Mouse (Mus musculus): Measurements from ENCODE around the gene Inpp4a. TPM values are rescaled to one million over a fixed set of nuclear protein-coding genes. Genes with fewer than 3 reads are reported as not detected.
A peak's percentile ranks its signal among the peaks of the same experiment; 100 is the strongest.

Inpp4a gene
- total and polyA plus RNA-seq, 3 experiments, result 1.5 to 7.0 (median 4.0) TPM

- TF ChIP-seq KAT2A (IDR thresholded peaks at IDR 0.05; ENCODE audit: insufficient replicate concordance, low read length), result 0 out of 2 replicates have a peak, but pooled peaks have one; percentile 14
- no peak for TF ChIP-seq SMC3 (IDR thresholded peaks at IDR 0.05; ENCODE audit: low read depth, low read length)
- no peak for TF ChIP-seq JUND (conservative IDR thresholded peaks at IDR 0.05; ENCODE audit: low read depth, low read length)
- no peak for TF ChIP-seq ZMIZ1 (IDR thresholded peaks at IDR 0.05; ENCODE audit: low read depth, low read length)
Observed at GRCm38 (mm10) chr1:37407228-37407627, 107.6 kb downstream of the Inpp4a start (continued).

GRCm38 (mm10) chr1:37408059-37408458, 108.4 kb downstream of the Inpp4a start:
- Histone ChIP-seq H3K9me3 (replicated peaks; ENCODE audit: low read length) (no peaks in the 10 kb centered on the region), H3K36me3 (replicated peaks in 1 of 2; ENCODE audit: control insufficient read depth in 1 of 2, insufficient read depth in 1 of 2, low read length in 1 of 2) (peaks cover 3 to 16% of the 10 kb centered on the region in 2 experiments), H3K4me2 (ENCODE audit: insufficient read depth, low read depth, poor library complexity, severe bottlenecking) (no peak overlapping the region), H3K79me2 (replicated peaks; ENCODE audit: control insufficient read depth, extremely low read depth, insufficient read depth, poor library complexity, severe bottlenecking) (no peaks in the 10 kb centered on the region), H3K9ac (ENCODE audit: insufficient read depth, low read depth) (no peak overlapping the region), H3K27me3 (replicated peaks) (no peaks in the 10 kb centered on the region), H3K4me3 (replicated peaks in 1 of 3; ENCODE audit: low read depth in 2 of 3, low read length in 2 of 3, poor library complexity in 1 of 3) (no peak overlapping the region), H3K4me1 (ENCODE audit: control insufficient read depth in 1 of 2, insufficient read depth in 2 of 2) (peaks cover 17 to 44% of the 10 kb centered on the region in 2 experiments), H3K27ac (ENCODE audit: insufficient read depth, low read depth) (no peak overlapping the region)
- dilution Hi-C loops (cut with MboI; ENCODE audit: extremely low pct_ligation_motif_present, extremely low pct_unique_long_range_greater_than_20kb, low sequenced_read_pairs) (no loop called here), in situ Hi-C loops (cut with MboI; ENCODE audit: low pct_ligation_motif_present, low pct_unique_long_range_greater_than_20kb, low sequenced_read_pairs) (no loop called here)
- TF ChIP-seq TBP (conservative IDR thresholded peaks at IDR 0.05; ENCODE audit: low read depth, low read length) (no peak), MAZ (IDR thresholded peaks at IDR 0.05; ENCODE audit: low read depth, low read length) (no peak), JUND (conservative IDR thresholded peaks at IDR 0.05; ENCODE audit: low read depth, low read length) (peak; percentile 39; the same call in 1 of the 2 replicates), RCOR1 (conservative IDR thresholded peaks at IDR 0.05; ENCODE audit: low read depth, low read length) (no peak), EP300 (IDR thresholded peaks at IDR 0.05; ENCODE audit: low read length) (peak; percentile 26; the same call in 1 of the 2 replicates), NELFE (IDR thresholded peaks at IDR 0.05; ENCODE audit: low read depth, low read length) (no peak)
- DNase-seq (ENCODE audit: extremely low read depth), result no peak

- H3K9me3 ChIP-seq (replicated peaks; ENCODE audit: low read length), result no peaks in the 10 kb centered on the region
- H3K27me3 ChIP-seq (replicated peaks), result no peaks in the 10 kb centered on the region
- H3K9ac ChIP-seq (ENCODE audit: insufficient read depth, low read depth), result no peak overlapping the region
- dilution Hi-C loops (cut with MboI; ENCODE audit: extremely low pct_ligation_motif_present, extremely low pct_unique_long_range_greater_than_20kb, low sequenced_read_pairs) (no loop called here), in situ Hi-C loops (cut with MboI; ENCODE audit: low pct_ligation_motif_present, low pct_unique_long_range_greater_than_20kb, low sequenced_read_pairs) (no loop called here)
- TF ChIP-seq USF1 (IDR thresholded peaks at IDR 0.05; ENCODE audit: low read depth, low read length) (no peak), CHD1 (IDR thresholded peaks at IDR 0.05; ENCODE audit: low read depth, low read length) (no peak), CTCF (conservative IDR thresholded peaks at IDR 0.05 in 1 of 2, IDR thresholded peaks at IDR 0.05 in 1 of 2; ENCODE audit: low read depth in 2 of 2, low read length in 2 of 2) (no peak), IRF4 (IDR thresholded peaks at IDR 0.05; ENCODE audit: low read depth, low read length) (peak; percentile 31; the same call in 1 of the 2 replicates), TCF12 (IDR thresholded peaks at IDR 0.05; ENCODE audit: low read depth, low read length) (peak; percentile 53; the same call in 1 of the 2 replicates), EP300 (IDR thresholded peaks at IDR 0.05; ENCODE audit: low read length) (peak; percentile 51), NRF1 (IDR thresholded peaks at IDR 0.05; ENCODE audit: low read depth, low read length) (no peak), RAD21 (IDR thresholded peaks at IDR 0.05; ENCODE audit: low read depth, low read length) (no peak)
- no peak overlapping the region for H3K4me3 ChIP-seq (replicated peaks in 1 of 3; ENCODE audit: low read depth in 2 of 3, low read length in 2 of 3, poor library complexity in 1 of 3)
- no peak overlapping the region for H3K4me2 ChIP-seq (ENCODE audit: insufficient read depth, low read depth, poor library complexity, severe bottlenecking)
- H3K79me2 ChIP-seq (replicated peaks; ENCODE audit: control insufficient read depth, extremely low read depth, insufficient read depth, poor library complexity, severe bottlenecking), result no peaks in the 10 kb centered on the region
- no peak overlapping the region for H3K27ac ChIP-seq (ENCODE audit: insufficient read depth, low read depth)
- H3K4me1 ChIP-seq (ENCODE audit: control insufficient read depth in 1 of 2, insufficient read depth in 2 of 2), result peaks cover 17 to 44% of the 10 kb centered on the region in 2 experiments
- peaks cover under 1 to 16% of the 10 kb centered on the region in 2 experiments for H3K36me3 ChIP-seq (replicated peaks in 1 of 2; ENCODE audit: control insufficient read depth in 1 of 2, insufficient read depth in 1 of 2, low read length in 1 of 2)
- no peak for DNase-seq (ENCODE audit: extremely low read depth)
Observed at GRCm38 (mm10) chr1:37408678-37409077, 109.0 kb downstream of the Inpp4a start.
